Mouse (Mus musculus): ENCODE data around the gene Rhoa. TPM values are rescaled to one million over a fixed set of nuclear protein-coding genes. Genes with fewer than 3 reads are reported as not detected.

Rhoa gene
- total and polyA plus RNA-seq, 3 experiments, result 136 to 426 (median 235) TPM

GRCm38 (mm10) chr9:108344471-108344870 lies 38.5 kb downstream of the Rhoa start:
- Histone ChIP-seq H3K4me3 (ENCODE audit: low read depth, low read length) (no peak overlapping the region), H3K27me3 (ENCODE audit: insufficient read depth, low read length) (no peaks in the 10 kb centered on the region), H3K4me1 (ENCODE audit: insufficient read depth, low read depth, low read length) (peaks cover 69% of the 10 kb centered on the region), H3K36me3 (replicated peaks) (peaks cover 26% of the 10 kb centered on the region), H3K9me3 (replicated peaks) (no peaks in the 10 kb centered on the region)
- ATAC-seq (ENCODE audit: extremely low read depth, insufficient number of reproducible peaks, low FRiP score, poor library complexity, severe bottlenecking), result no peak
- DNase-seq (ENCODE audit: low spot score), result no peak
- no peak for TF ChIP-seq CTCF (IDR thresholded peaks at IDR 0.05; ENCODE audit: low read depth, low read length)
- no peak for TF ChIP-seq POLR2AphosphoS5 (IDR thresholded peaks at IDR 0.05; ENCODE audit: insufficient replicate concordance, low read depth, low read length)
- no peak for TF ChIP-seq TAL1 (conservative IDR thresholded peaks at IDR 0.05; ENCODE audit: low read depth, low read length)
- no peak for TF ChIP-seq GATA2 (IDR thresholded peaks at IDR 0.05; ENCODE audit: borderline replicate concordance, low read depth, low read length)
- TF ChIP-seq GATA1 (IDR thresholded peaks at IDR 0.05; ENCODE audit: borderline replicate concordance, low read length), result no peak

GRCm38 (mm10) chr9:108347024-108347423 lies 41.1 kb downstream of the Rhoa start:
- Histone ChIP-seq H3K9me3 (replicated peaks) (0 out of 2 replicates have a peak, but pooled peaks cover 2% of the 10 kb centered on the region), H3K36me3 (replicated peaks) (peaks cover 29% of the 10 kb centered on the region), H3K4me1 (ENCODE audit: insufficient read depth, low read depth, low read length) (peaks cover 61% of the 10 kb centered on the region), H3K4me3 (ENCODE audit: low read depth, low read length) (peak overlapping the region; percentile 96), H3K27me3 (ENCODE audit: insufficient read depth, low read length) (no peaks in the 10 kb centered on the region)
- ATAC-seq (ENCODE audit: extremely low read depth, insufficient number of reproducible peaks, low FRiP score, poor library complexity, severe bottlenecking) (no peak), DNase-seq (ENCODE audit: low spot score) (no peak)
- no peak for TF ChIP-seq CTCF (IDR thresholded peaks at IDR 0.05; ENCODE audit: low read depth, low read length)
- no peak for TF ChIP-seq POLR2AphosphoS5 (IDR thresholded peaks at IDR 0.05; ENCODE audit: insufficient replicate concordance, low read depth, low read length)
- no peak for TF ChIP-seq GATA1 (IDR thresholded peaks at IDR 0.05; ENCODE audit: borderline replicate concordance, low read length)
- no peak for TF ChIP-seq GATA2 (IDR thresholded peaks at IDR 0.05; ENCODE audit: borderline replicate concordance, low read depth, low read length)
- TF ChIP-seq TAL1 (conservative IDR thresholded peaks at IDR 0.05; ENCODE audit: low read depth, low read length), result no peak

GRCm38 (mm10) chr9:108347540-108348289 lies 41.8 kb downstream of the Rhoa start, which contains the start of gene Usp4:
Gene Usp4 (plus strand): TSS chr9:108347853.
- DNase-seq (ENCODE audit: low spot score), result peak; percentile 89

GRCm38 (mm10) chr9:108348290-108348680 lies 42.4 kb downstream of the Rhoa start:
- Histone ChIP-seq H3K4me1 (ENCODE audit: insufficient read depth, low read depth, low read length) (peaks cover 48% of the 10 kb centered on the region), H3K4me3 (ENCODE audit: low read depth, low read length) (peak overlapping the region; percentile 96), H3K27me3 (ENCODE audit: insufficient read depth, low read length) (no peaks in the 10 kb centered on the region), H3K9me3 (replicated peaks) (0 out of 2 replicates have a peak, but pooled peaks cover 2% of the 10 kb centered on the region), H3K36me3 (replicated peaks) (peaks cover 42% of the 10 kb centered on the region)
- no peak for ATAC-seq (ENCODE audit: extremely low read depth, insufficient number of reproducible peaks, low FRiP score, poor library complexity, severe bottlenecking)
- no peak for TF ChIP-seq CTCF (IDR thresholded peaks at IDR 0.05; ENCODE audit: low read depth, low read length)
- no peak for TF ChIP-seq GATA2 (IDR thresholded peaks at IDR 0.05; ENCODE audit: borderline replicate concordance, low read depth, low read length)
- no peak for TF ChIP-seq POLR2AphosphoS5 (IDR thresholded peaks at IDR 0.05; ENCODE audit: insufficient replicate concordance, low read depth, low read length)
- TF ChIP-seq TAL1 (conservative IDR thresholded peaks at IDR 0.05; ENCODE audit: low read depth, low read length), result no peak
- no peak for TF ChIP-seq GATA1 (IDR thresholded peaks at IDR 0.05; ENCODE audit: borderline replicate concordance, low read length)
- DNase-seq (ENCODE audit: low spot score), result no peak

More at GRCm38 (mm10) chr9:108347540-108348289, 41.8 kb downstream of the Rhoa start, which contains the start of gene Usp4:
- peak; percentile 52 for ATAC-seq (ENCODE audit: extremely low read depth, insufficient number of reproducible peaks, low FRiP score, poor library complexity, severe bottlenecking)
- Histone ChIP-seq H3K9me3 (replicated peaks) (0 out of 2 replicates have a peak, but pooled peaks cover 2% of the 10 kb centered on the region), H3K27me3 (ENCODE audit: insufficient read depth, low read length) (no peaks in the 10 kb centered on the region), H3K36me3 (replicated peaks) (peaks cover 36% of the 10 kb centered on the region), H3K4me3 (ENCODE audit: low read depth, low read length) (peak within 1 kb of the TSS; percentile 96), H3K4me1 (ENCODE audit: insufficient read depth, low read depth, low read length) (peaks cover 54% of the 10 kb centered on the region)
- TF ChIP-seq TAL1 (conservative IDR thresholded peaks at IDR 0.05; ENCODE audit: low read depth, low read length) (no peak), POLR2AphosphoS5 (IDR thresholded peaks at IDR 0.05; ENCODE audit: insufficient replicate concordance, low read depth, low read length) (no peak), GATA1 (IDR thresholded peaks at IDR 0.05; ENCODE audit: borderline replicate concordance, low read length) (no peak)

- peaks cover 34% of the 10 kb centered on the region for H3K4me1 ChIP-seq (ENCODE audit: insufficient read depth, low read depth, low read length)
- no peak overlapping the region; the same call in 1 of the 2 replicates for H3K4me3 ChIP-seq (ENCODE audit: low read depth, low read length)
- TF ChIP-seq GATA2 (IDR thresholded peaks at IDR 0.05; ENCODE audit: borderline replicate concordance, low read depth, low read length) (no peak), POLR2AphosphoS5 (IDR thresholded peaks at IDR 0.05; ENCODE audit: insufficient replicate concordance, low read depth, low read length) (no peak), CTCF (IDR thresholded peaks at IDR 0.05; ENCODE audit: low read depth, low read length) (no peak), TAL1 (conservative IDR thresholded peaks at IDR 0.05; ENCODE audit: low read depth, low read length) (peak; percentile 29; the same call in 1 of the 2 replicates), GATA1 (IDR thresholded peaks at IDR 0.05; ENCODE audit: borderline replicate concordance, low read length) (no peak)
- H3K27me3 ChIP-seq (ENCODE audit: insufficient read depth, low read length), result no peaks in the 10 kb centered on the region
- ATAC-seq (ENCODE audit: extremely low read depth, insufficient number of reproducible peaks, low FRiP score, poor library complexity, severe bottlenecking) (peak; percentile 25; the same call in 1 of the 2 replicates), DNase-seq (ENCODE audit: low spot score) (no peak)
- peaks cover 56% of the 10 kb centered on the region for H3K36me3 ChIP-seq (replicated peaks)
- 0 out of 2 replicates have a peak, but pooled peaks cover 2% of the 10 kb centered on the region for H3K9me3 ChIP-seq (replicated peaks)
These were observed 43.8 kb downstream of the Rhoa start for GRCm38 (mm10) chr9:108349727-108350126.

GRCm38 (mm10) chr9:108378234-108378633 lies 72.3 kb downstream of the Rhoa start:
- Histone ChIP-seq H3K9me3 (replicated peaks) (no peaks in the 10 kb centered on the region), H3K4me3 (ENCODE audit: low read depth, low read length) (no peak overlapping the region), H3K27me3 (ENCODE audit: insufficient read depth, low read length) (no peaks in the 10 kb centered on the region), H3K36me3 (replicated peaks) (peaks cover 95% of the 10 kb centered on the region), H3K4me1 (ENCODE audit: insufficient read depth, low read depth, low read length) (no peaks in the 10 kb centered on the region)
- DNase-seq (ENCODE audit: low spot score) (no peak), ATAC-seq (ENCODE audit: extremely low read depth, insufficient number of reproducible peaks, low FRiP score, poor library complexity, severe bottlenecking) (no peak)
- TF ChIP-seq TAL1 (conservative IDR thresholded peaks at IDR 0.05; ENCODE audit: low read depth, low read length), result no peak
- TF ChIP-seq CTCF (IDR thresholded peaks at IDR 0.05; ENCODE audit: low read depth, low read length), result no peak
- TF ChIP-seq GATA1 (IDR thresholded peaks at IDR 0.05; ENCODE audit: borderline replicate concordance, low read length), result no peak
- TF ChIP-seq GATA2 (IDR thresholded peaks at IDR 0.05; ENCODE audit: borderline replicate concordance, low read depth, low read length), result no peak
- no peak for TF ChIP-seq POLR2AphosphoS5 (IDR thresholded peaks at IDR 0.05; ENCODE audit: insufficient replicate concordance, low read depth, low read length)
